In the genomic region with DNA sequence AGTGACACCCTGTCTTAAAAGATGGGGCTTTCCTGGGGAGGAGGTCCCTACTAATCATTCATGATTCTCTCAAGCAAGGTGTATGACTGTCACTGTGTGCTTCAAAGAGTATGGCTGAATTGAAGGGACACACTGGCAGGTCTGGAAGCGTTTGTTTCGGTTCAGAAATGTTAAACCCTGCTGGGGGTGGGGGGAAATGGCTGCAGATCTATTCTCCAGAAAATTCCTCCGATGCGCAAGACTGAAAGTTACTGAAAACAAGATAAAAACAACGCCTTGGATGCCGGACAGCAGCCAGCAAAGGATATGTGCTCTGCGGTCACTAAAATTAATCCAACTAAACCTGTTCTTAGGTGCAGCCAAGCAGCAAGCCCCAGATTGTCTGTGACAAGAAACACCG, we compare ENCODE assay signal across 26 mouse cellular contexts. TPM values are rescaled to one million over a fixed set of nuclear protein-coding genes. Genes with fewer than 3 reads are reported as not detected.
DNase-seq lines count a peak whose midpoint lies in the region; ATAC-seq lines count a peak whose summit lies in the region.
"Had no signal": no experiment of that assay in that cellular context is flagged by ENCODE, and none has a peak within 500 bp of the region (broad histone marks: within the 10 kb centered on the region; RNA-seq: fewer than 3 reads in every experiment).

No protein-coding gene starts in this region.

- DNase-seq in forebrain, embryonic 10.5 days (ENCODE audit: extremely low spot score, low spot score) = no peak
- no peak for DNase-seq in forebrain, embryonic 14.5 days (ENCODE audit: low spot score)
- peak; percentile 16 for DNase-seq in midbrain, embryonic 10.5 days (ENCODE audit: low spot score)
- DNase-seq: adrenal gland, adult 8-10 months; adrenal gland, postnatal 25 days; cerebellum, adult 11-12 months; cerebellum, adult 8-10 months; cerebellum, postnatal 10 days; cerebellum, postnatal 36 days; embryo, embryonic 11 days; gastrocnemius, adult 2 months; gastrocnemius, postnatal 14 days had no signal

- peak overlapping the region; percentile 21; the same call in 1 of the 2 replicates for H3K4me3 ChIP-seq in forebrain, embryonic 10.5 days
- H3K4me3 ChIP-seq in forebrain, embryonic 15.5 days = no peak overlapping the region
- no peak overlapping the region for H3K4me3 ChIP-seq in forebrain, embryonic 14.5 days (ENCODE audit: low read depth, low read length)
- H3K4me3 ChIP-seq in forebrain, embryonic 13.5 days = no peak overlapping the region
- H3K4me3 ChIP-seq in midbrain, embryonic 10.5 days = peak overlapping the region; percentile 23
- H3K4me3 ChIP-seq in midbrain, embryonic 15.5 days = no peak overlapping the region
- H3K4me3 ChIP-seq in midbrain, embryonic 13.5 days (replicated peaks) = no peak overlapping the region
- no peak overlapping the region for H3K4me3 ChIP-seq in neural tube, embryonic 15.5 days (replicated peaks)
- H3K4me3 ChIP-seq: embryonic facial prominence, embryonic 10.5 days; embryonic facial prominence, embryonic 13.5 days; erythroblast, embryonic 14.5 days; gastrocnemius, adult 2 months; hindbrain, embryonic 12.5 days; intestine, embryonic 15.5 days had no signal

- H3K9me3 ChIP-seq in forebrain, embryonic 10.5 days = no peaks in the 10 kb centered on the region
- no peaks in the 10 kb centered on the region for H3K9me3 ChIP-seq in forebrain, embryonic 15.5 days
- H3K9me3 ChIP-seq in forebrain, embryonic 14.5 days (replicated peaks; ENCODE audit: control insufficient read depth, low read length) = no peaks in the 10 kb centered on the region
- no peaks in the 10 kb centered on the region for H3K9me3 ChIP-seq in forebrain, embryonic 13.5 days (replicated peaks)
- no peaks in the 10 kb centered on the region for H3K9me3 ChIP-seq in midbrain, embryonic 10.5 days (replicated peaks)
- H3K9me3 ChIP-seq in midbrain, embryonic 15.5 days = no peaks in the 10 kb centered on the region
- H3K9me3 ChIP-seq in midbrain, embryonic 13.5 days = no peaks in the 10 kb centered on the region; the same call in 1 of the 2 replicates
- H3K9me3 ChIP-seq in neural tube, embryonic 15.5 days (replicated peaks) = no peaks in the 10 kb centered on the region
- H3K9me3 ChIP-seq: embryonic facial prominence, embryonic 10.5 days; embryonic facial prominence, embryonic 13.5 days; hindbrain, embryonic 12.5 days; intestine, embryonic 15.5 days had no signal

- WGBS in forebrain, embryonic 10.5 days = 28% methylated on average over 8 of the region's 8 CpGs
- WGBS in forebrain, embryonic 15.5 days = 13% methylated on average over 8 of the region's 8 CpGs
- WGBS in forebrain, embryonic 14.5 days = 9% methylated on average over 8 of the region's 8 CpGs
- 18% methylated on average over 8 of the region's 8 CpGs for WGBS in forebrain, embryonic 13.5 days
- WGBS in midbrain, embryonic 10.5 days = 27% methylated on average over 8 of the region's 8 CpGs
- 25% methylated on average over 8 of the region's 8 CpGs for WGBS in midbrain, embryonic 15.5 days
- WGBS in midbrain, embryonic 13.5 days = 16% methylated on average over 8 of the region's 8 CpGs
- WGBS in neural tube, embryonic 15.5 days = 75% methylated on average over 8 of the region's 8 CpGs

- H3K9ac ChIP-seq in forebrain, embryonic 15.5 days (replicated peaks) = no peak overlapping the region
- no peak overlapping the region for H3K9ac ChIP-seq in forebrain, embryonic 14.5 days (ENCODE audit: low read length)
- no peak overlapping the region for H3K9ac ChIP-seq in forebrain, embryonic 13.5 days
- H3K9ac ChIP-seq in midbrain, embryonic 15.5 days = no peak overlapping the region
- H3K9ac ChIP-seq in midbrain, embryonic 13.5 days (replicated peaks) = no peak overlapping the region
- no peak overlapping the region for H3K9ac ChIP-seq in neural tube, embryonic 15.5 days (replicated peaks)
- H3K9ac ChIP-seq: embryonic facial prominence, embryonic 13.5 days; hindbrain, embryonic 12.5 days; intestine, embryonic 15.5 days had no signal

- ATAC-seq in forebrain, embryonic 15.5 days (replicated peaks) = no peak
- no peak for ATAC-seq in forebrain, embryonic 14.5 days
- no peak for ATAC-seq in forebrain, embryonic 13.5 days
- no peak for ATAC-seq in midbrain, embryonic 15.5 days (replicated peaks)
- ATAC-seq in midbrain, embryonic 13.5 days = no peak
- no peak for ATAC-seq in neural tube, embryonic 15.5 days (ENCODE audit: low FRiP score)
- ATAC-seq: activated CD4-positive, CD25-positive, alpha-beta regulatory T cell, adult 4 months; intestine, embryonic 15.5 days had no signal

- no peak overlapping the region for H3K4me2 ChIP-seq in forebrain, embryonic 15.5 days (replicated peaks)
- peak overlapping the region; percentile 7; the same call in 1 of the 2 replicates for H3K4me2 ChIP-seq in forebrain, embryonic 14.5 days (ENCODE audit: low read length)
- H3K4me2 ChIP-seq in forebrain, embryonic 13.5 days = no peak overlapping the region; the same call in 1 of the 2 replicates
- H3K4me2 ChIP-seq in midbrain, embryonic 15.5 days = no peak overlapping the region
- H3K4me2 ChIP-seq in midbrain, embryonic 13.5 days (replicated peaks) = peak overlapping the region; percentile 2
- H3K4me2 ChIP-seq in neural tube, embryonic 15.5 days = no peak overlapping the region
- H3K4me2 ChIP-seq: embryonic facial prominence, embryonic 13.5 days; heart, embryonic 11.5 days; hindbrain, embryonic 12.5 days; intestine, embryonic 15.5 days had no signal

- H3K36me3 ChIP-seq in forebrain, embryonic 10.5 days (replicated peaks) = no peaks in the 10 kb centered on the region
- H3K36me3 ChIP-seq in forebrain, embryonic 15.5 days = no peaks in the 10 kb centered on the region
- no peaks in the 10 kb centered on the region for H3K36me3 ChIP-seq in forebrain, embryonic 14.5 days (ENCODE audit: control insufficient read depth, insufficient read depth, low read length)
- H3K36me3 ChIP-seq in forebrain, embryonic 13.5 days (ENCODE audit: poor library complexity, severe bottlenecking) = no peaks in the 10 kb centered on the region
- no peaks in the 10 kb centered on the region for H3K36me3 ChIP-seq in midbrain, embryonic 10.5 days
- no peaks in the 10 kb centered on the region for H3K36me3 ChIP-seq in midbrain, embryonic 15.5 days (replicated peaks)
- no peaks in the 10 kb centered on the region for H3K36me3 ChIP-seq in midbrain, embryonic 13.5 days
- H3K36me3 ChIP-seq in neural tube, embryonic 15.5 days = no peaks in the 10 kb centered on the region
- H3K36me3 ChIP-seq: embryonic facial prominence, embryonic 10.5 days; embryonic facial prominence, embryonic 13.5 days; hindbrain, embryonic 12.5 days; intestine, embryonic 15.5 days had no signal

- peaks cover 44% of the 10 kb centered on the region for H3K4me1 ChIP-seq in forebrain, embryonic 10.5 days
- H3K4me1 ChIP-seq in forebrain, embryonic 15.5 days = 0 out of 2 replicates have a peak, but pooled peaks cover 4% of the 10 kb centered on the region
- 0 out of 2 replicates have a peak, but pooled peaks cover 2% of the 10 kb centered on the region for H3K4me1 ChIP-seq in forebrain, embryonic 14.5 days (ENCODE audit: control insufficient read depth, insufficient read depth, low read length)
- H3K4me1 ChIP-seq in forebrain, embryonic 13.5 days = peaks cover 17% of the 10 kb centered on the region
- peaks cover 31% of the 10 kb centered on the region for H3K4me1 ChIP-seq in midbrain, embryonic 10.5 days
- peaks cover 4% of the 10 kb centered on the region; the same call in 1 of the 2 replicates for H3K4me1 ChIP-seq in midbrain, embryonic 15.5 days
- H3K4me1 ChIP-seq in midbrain, embryonic 13.5 days (replicated peaks) = peaks cover 26% of the 10 kb centered on the region
- no peaks in the 10 kb centered on the region for H3K4me1 ChIP-seq in neural tube, embryonic 15.5 days
- H3K4me1 ChIP-seq: embryonic facial prominence, embryonic 13.5 days; intestine, embryonic 15.5 days had no signal

- H3K27ac ChIP-seq in forebrain, embryonic 10.5 days = peak overlapping the region; percentile 32; the same call in 1 of the 2 replicates
- no peak overlapping the region for H3K27ac ChIP-seq in forebrain, embryonic 15.5 days (replicated peaks)
- no peak overlapping the region for H3K27ac ChIP-seq in forebrain, embryonic 14.5 days (ENCODE audit: low read depth, low read length)
- H3K27ac ChIP-seq in forebrain, embryonic 13.5 days = no peak overlapping the region
- no peak overlapping the region for H3K27ac ChIP-seq in midbrain, embryonic 10.5 days (replicated peaks)
- H3K27ac ChIP-seq in midbrain, embryonic 15.5 days = no peak overlapping the region
- H3K27ac ChIP-seq in midbrain, embryonic 13.5 days = no peak overlapping the region
- no peak overlapping the region for H3K27ac ChIP-seq in neural tube, embryonic 15.5 days (replicated peaks)
- H3K27ac ChIP-seq: embryonic facial prominence, embryonic 10.5 days; embryonic facial prominence, embryonic 13.5 days; gastrocnemius, adult 2 months; hindbrain, embryonic 12.5 days; intestine, embryonic 15.5 days had no signal

- H3K27me3 ChIP-seq in forebrain, embryonic 10.5 days (ENCODE audit: poor library complexity, severe bottlenecking) = peaks cover 52% of the 10 kb centered on the region
- peaks cover 12% of the 10 kb centered on the region for H3K27me3 ChIP-seq in forebrain, embryonic 15.5 days
- peaks cover 8% of the 10 kb centered on the region; the same call in 1 of the 2 replicates for H3K27me3 ChIP-seq in forebrain, embryonic 14.5 days (replicated peaks; ENCODE audit: control insufficient read depth, insufficient read depth, low read length)
- peaks cover 37% of the 10 kb centered on the region for H3K27me3 ChIP-seq in forebrain, embryonic 13.5 days
- H3K27me3 ChIP-seq in midbrain, embryonic 10.5 days (ENCODE audit: low read depth, poor library complexity, severe bottlenecking) = peaks cover 63% of the 10 kb centered on the region
- H3K27me3 ChIP-seq in midbrain, embryonic 15.5 days (replicated peaks) = peaks cover 13% of the 10 kb centered on the region; the same call in 1 of the 2 replicates
- peaks cover 42% of the 10 kb centered on the region for H3K27me3 ChIP-seq in midbrain, embryonic 13.5 days
- H3K27me3 ChIP-seq in neural tube, embryonic 15.5 days (replicated peaks) = no peaks in the 10 kb centered on the region
- H3K27me3 ChIP-seq: embryonic facial prominence, embryonic 13.5 days; hindbrain, embryonic 12.5 days; intestine, embryonic 15.5 days had no signal

RNA-seq across cellular contexts. Expression of a gene that starts 34.5 kb away (rescaled TPM):
- 0.10 and 0.27 TPM in 2 replicates for polyA plus RNA-seq in forebrain, embryonic 10.5 days (2016; fragmentation: Nextera tagmentation; extraction: Ambion mirVana)
- 0.91 and 2.9 TPM in 2 replicates for polyA plus RNA-seq in forebrain, embryonic 15.5 days (2015; fragmentation: Nextera tagmentation; extraction: Ambion mirVana)
- polyA plus RNA-seq in forebrain, embryonic 14.5 days (2014; fragmentation: Nextera tagmentation; extraction: Ambion mirVana) = 1.2 and 1.3 TPM in 2 replicates
- polyA plus RNA-seq in forebrain, embryonic 13.5 days (2015; fragmentation: Nextera tagmentation; extraction: Ambion mirVana) = 0.69 and 1.6 TPM in 2 replicates
- polyA plus RNA-seq in midbrain, embryonic 10.5 days (2016; fragmentation: Nextera tagmentation; extraction: Ambion mirVana) = 0.15 and 0.83 TPM in 2 replicates
- polyA plus RNA-seq in midbrain, embryonic 15.5 days (2015; fragmentation: Nextera tagmentation; extraction: Ambion mirVana) = 2.2 and 2.4 TPM in 2 replicates
- 2.7 and 4.1 TPM in 2 replicates for polyA plus RNA-seq in midbrain, embryonic 13.5 days (2015; fragmentation: Nextera tagmentation; extraction: Ambion mirVana)
- polyA plus RNA-seq in neural tube, embryonic 15.5 days (2015; fragmentation: Nextera tagmentation; extraction: Ambion mirVana) = not detected in 2 replicates
- polyA plus RNA-seq: activated CD4-positive, CD25-positive, alpha-beta regulatory T cell, adult 4 months; embryonic facial prominence, embryonic 13.5 days; erythroblast, embryonic 14.5 days; heart, embryonic 11.5 days; heart, embryonic 14.5 days; heart, postnatal 0 days; hindbrain, embryonic 12.5 days; intestine, embryonic 15.5 days had no signal

RNA-seq across cellular contexts. Expression of a gene that starts 55.5 kb away (rescaled TPM):
- 0.12 and 0.26 TPM in 2 replicates for polyA plus RNA-seq in forebrain, embryonic 10.5 days (2016; fragmentation: Nextera tagmentation; extraction: Ambion mirVana)
- 0.27 and 0.99 TPM in 2 replicates for polyA plus RNA-seq in forebrain, embryonic 15.5 days (2015; fragmentation: Nextera tagmentation; extraction: Ambion mirVana)
- 0.42 and 0.99 TPM in 2 replicates for polyA plus RNA-seq in forebrain, embryonic 14.5 days (2014; fragmentation: Nextera tagmentation; extraction: Ambion mirVana)
- polyA plus RNA-seq in forebrain, embryonic 13.5 days (2015; fragmentation: Nextera tagmentation; extraction: Ambion mirVana) = 0.48 and 0.57 TPM in 2 replicates
- 1.5 and 2.1 TPM in 2 replicates for polyA plus RNA-seq in midbrain, embryonic 10.5 days (2016; fragmentation: Nextera tagmentation; extraction: Ambion mirVana)
- 0.97 and 1.1 TPM in 2 replicates for polyA plus RNA-seq in midbrain, embryonic 15.5 days (2015; fragmentation: Nextera tagmentation; extraction: Ambion mirVana)
- polyA plus RNA-seq in midbrain, embryonic 13.5 days (2015; fragmentation: Nextera tagmentation; extraction: Ambion mirVana) = 0.86 and 3.2 TPM in 2 replicates
- 1.3 TPM in 2 replicates for polyA plus RNA-seq in neural tube, embryonic 15.5 days (2015; fragmentation: Nextera tagmentation; extraction: Ambion mirVana)
- polyA plus RNA-seq: activated CD4-positive, CD25-positive, alpha-beta regulatory T cell, adult 4 months; embryonic facial prominence, embryonic 13.5 days; heart, embryonic 11.5 days; heart, embryonic 14.5 days; heart, postnatal 0 days had no signal

Comparison
In these comparisons a context has a peak if more than half of its experiments do, and no peak if none do; other contexts are left out.
1. H3K4me3 ChIP-seq: peak in forebrain, embryonic 10.5 days (single experiment) and midbrain, embryonic 10.5 days (single experiment); none in forebrain, embryonic 15.5 days (single experiment), forebrain, embryonic 14.5 days (single experiment), forebrain, embryonic 13.5 days (single experiment), midbrain, embryonic 15.5 days (single experiment), midbrain, embryonic 13.5 days (single experiment) and neural tube, embryonic 15.5 days (single experiment).
2. H3K4me2 ChIP-seq: peak in forebrain, embryonic 14.5 days (single experiment) and midbrain, embryonic 13.5 days (single experiment); none in forebrain, embryonic 15.5 days (single experiment), forebrain, embryonic 13.5 days (single experiment), midbrain, embryonic 15.5 days (single experiment) and neural tube, embryonic 15.5 days (single experiment).